Mouse (Mus musculus) midbrain, postnatal 0 days (tissue): Measurements from ENCODE around the gene Samd14. TPM values are rescaled to one million over a fixed set of nuclear protein-coding genes. Genes with fewer than 3 reads are reported as not detected.

Experiments
- ATAC-seq: fragments of 200-750 bp; cut with Nextera tagmentation; 2 replicates; pipeline ENCODE4 v1.8.0; 2017; ENCODE audit warnings: moderate number of reproducible peaks, mild to moderate bottlenecking, moderate TSS enrichment, moderate library complexity; ENCODE audit not compliant: low FRiP score
- DNase-seq: peaks from one replicate; pipeline ENCODE4 v3.0.0-alpha.2; 2015; ENCODE audit warnings: low spot score
- H3K27ac ChIP-seq: fragments of 300-500 bp; sonication (generic); 2 replicates; pipeline ENCODE4 v1.5.1; 2014; ENCODE audit warnings: low read depth, mild to moderate bottlenecking, low read length, mixed read lengths
- H3K27me3 ChIP-seq: fragments of 300-500 bp; sonication (generic); 2 replicates; pipeline ENCODE4 v1.6.1; 2014; ENCODE audit warnings: low read length, control low read depth, mixed read lengths; ENCODE audit not compliant: insufficient read depth
- H3K36me3 ChIP-seq: fragments of 300-500 bp; sonication (generic); 2 replicates; pipeline ENCODE4 v1.6.1; 2014; ENCODE audit warnings: low read length, control low read depth, mixed read lengths; ENCODE audit not compliant: insufficient read depth
- H3K4me1 ChIP-seq: fragments of 300-500 bp; sonication (generic); 2 replicates; pipeline ENCODE4 v1.6.1; 2014; ENCODE audit warnings: mild to moderate bottlenecking, control low read depth, antibody characterized with exemption, low read length, mixed read lengths; ENCODE audit not compliant: insufficient read depth
- H3K4me2 ChIP-seq: fragments of 300-500 bp; sonication (generic); 2 replicates; pipeline ENCODE4 v1.6.1; 2014; ENCODE audit warnings: low read depth, mild to moderate bottlenecking, low read length, mixed read lengths; ENCODE audit not compliant: poor library complexity, severe bottlenecking
- H3K4me3 ChIP-seq: fragments of 300-500 bp; sonication (generic); 2 replicates; pipeline ENCODE4 v1.5.1; 2014; ENCODE audit warnings: low read depth, mild to moderate bottlenecking, low read length, moderate library complexity
- H3K9ac ChIP-seq: fragments of 300-500 bp; sonication (generic); replicated peaks from 2 replicates; pipeline ENCODE4 v1.6.1; 2014; ENCODE audit warnings: mild to moderate bottlenecking, low read length, moderate library complexity, mixed read lengths; ENCODE audit not compliant: poor library complexity, severe bottlenecking
- H3K9me3 ChIP-seq: fragments of 300-500 bp; sonication (generic); 2 replicates; pipeline ENCODE4 v1.6.1; 2016; ENCODE audit warnings: low read length, control low read depth
- CTCF ChIP-seq: IDR thresholded peaks from 2 replicates; pipeline ENCODE4 v1.5.1; 2016; ENCODE audit warnings: antibody characterized with exemption, mild to moderate bottlenecking
- WGBS: fragments of 180-500 bp; shearing (Covaris S2); extraction: QIAGEN DNeasy Blood & Tissue Kit; methylation state at CpG from one replicate; pipeline ENCODE4 v1.1.7; 2014; 5-methylcytosine and 5-hydroxymethylcytosine counted together
- polyA plus RNA-seq: library from polyadenylated mRNA; unstranded; fragments of >200 nt; fragmentation: Nextera tagmentation; extraction: Ambion mirVana; gene quantifications from 2 replicates; pipeline ENCODE4 v1.2.1, GENCODE M21; 2015
- total RNA-seq: library from RNA; depleted of rRNA; stranded (reverse); fragments of >200 nt; gene quantifications from 2 replicates; pipeline ENCODE4 v1.2.3, GENCODE M21; 2014

Gene Samd14
- total and polyA plus RNA-seq, 2 experiments from 2014 or later: 158 to 243 TPM

GRCm38 (mm10) chr11:94971895-94972615 lies 37.6 kb upstream of the Samd14 start:
- Histone ChIP-seq H3K9me3 (no peaks in the 10 kb centered on the region), H3K4me1 (no peaks in the 10 kb centered on the region), H3K27me3 (no peaks in the 10 kb centered on the region), H3K27ac (no peak overlapping the region), H3K4me3 (no peak overlapping the region), H3K9ac (no peak overlapping the region), H3K36me3 (no peaks in the 10 kb centered on the region), H3K4me2 (no peak overlapping the region)
- DNase-seq: no peak
- no peak for TF ChIP-seq CTCF
- ATAC-seq: no peak
- 59% methylated on average over 16 of the region's 16 CpGs for WGBS

GRCm38 (mm10) chr11:94972887-94973286 lies 36.8 kb upstream of the Samd14 start:
- WGBS: 65% methylated on average over 5 of the region's 5 CpGs
- H3K27me3 ChIP-seq: no peaks in the 10 kb centered on the region

GRCm38 (mm10) chr11:94973313-94973712 lies 36.4 kb upstream of the Samd14 start:
- 46% methylated on average over 4 of the region's 4 CpGs for WGBS
- Histone ChIP-seq H3K4me3 (no peak overlapping the region), H3K27ac (no peak overlapping the region), H3K36me3 (no peaks in the 10 kb centered on the region), H3K4me2 (no peak overlapping the region), H3K27me3 (no peaks in the 10 kb centered on the region), H3K4me1 (no peaks in the 10 kb centered on the region), H3K9ac (no peak overlapping the region), H3K9me3 (no peaks in the 10 kb centered on the region)
- no peak for TF ChIP-seq CTCF
- ATAC-seq (no peak), DNase-seq (no peak)

More at GRCm38 (mm10) chr11:94972887-94973286, 36.8 kb upstream of the Samd14 start:
- Histone ChIP-seq H3K9me3 (no peaks in the 10 kb centered on the region), H3K9ac (no peak overlapping the region), H3K36me3 (no peaks in the 10 kb centered on the region), H3K4me3 (no peak overlapping the region), H3K27ac (no peak overlapping the region), H3K4me2 (no peak overlapping the region), H3K4me1 (no peaks in the 10 kb centered on the region)
- DNase-seq: no peak
- ATAC-seq: no peak
- no peak for TF ChIP-seq CTCF

GRCm38 (mm10) chr11:94974951-94975350 lies 34.7 kb upstream of the Samd14 start:
- no peak overlapping the region for H3K4me2 ChIP-seq
- no peaks in the 10 kb centered on the region for H3K9me3 ChIP-seq
- no peak overlapping the region for H3K4me3 ChIP-seq
- no peaks in the 10 kb centered on the region for H3K27me3 ChIP-seq
- H3K36me3 ChIP-seq: no peaks in the 10 kb centered on the region
- TF ChIP-seq CTCF: no peak
- WGBS: 74% methylated on average over 2 of the region's 2 CpGs
- no peak overlapping the region for H3K9ac ChIP-seq
- ATAC-seq (no peak), DNase-seq (no peak)
- H3K27ac ChIP-seq: no peak overlapping the region
- H3K4me1 ChIP-seq: 0 out of 2 replicates have a peak, but pooled peaks cover 5% of the 10 kb centered on the region

- Histone ChIP-seq H3K4me1 (0 out of 2 replicates have a peak, but pooled peaks cover 5% of the 10 kb centered on the region), H3K4me3 (no peak within 1 kb of the TSS), H3K36me3 (no peaks in the 10 kb centered on the region), H3K9ac (no peak within 1 kb of the TSS), H3K4me2 (no peak within 1 kb of the TSS), H3K27ac (no peak within 1 kb of the TSS), H3K9me3 (no peaks in the 10 kb centered on the region), H3K27me3 (no peaks in the 10 kb centered on the region)
- no peak for TF ChIP-seq CTCF
- no peak for ATAC-seq
- WGBS: 81% methylated on average over 5 of the region's 5 CpGs
- DNase-seq: no peak
Measured at GRCm38 (mm10) chr11:94976199-94976598, 33.5 kb upstream of the Samd14 start, which contains the start of gene Sgca. Gene Sgca, minus strand, starts transcription at chr11:94976327.

- ATAC-seq: peak; percentile 44
- 32% methylated on average over 9 of the region's 9 CpGs for WGBS
Measured at GRCm38 (mm10) chr11:94978178-94978915, 31.3 kb upstream of the Samd14 start.

More at GRCm38 (mm10) chr11:94978178-94978915, 31.3 kb upstream of the Samd14 start:
- Histone ChIP-seq H3K4me3 (peak overlapping the region; percentile 19; the same call in 1 of the 2 replicates), H3K36me3 (no peaks in the 10 kb centered on the region), H3K27me3 (no peaks in the 10 kb centered on the region), H3K4me2 (peak overlapping the region; percentile 35), H3K9ac (peak overlapping the region; percentile 15; the same call in 1 of the 2 replicates), H3K4me1 (0 out of 2 replicates have a peak, but pooled peaks cover 5% of the 10 kb centered on the region), H3K27ac (peak overlapping the region; percentile 77), H3K9me3 (no peaks in the 10 kb centered on the region)
- no peak for TF ChIP-seq CTCF
- DNase-seq: no peak
